Mouse (Mus musculus) midbrain, embryonic 12.5 days (tissue): ENCODE measurements around the gene Rhobtb1. TPM values are rescaled to one million over a fixed set of nuclear protein-coding genes. Genes with fewer than 3 reads are reported as not detected.

Experiments used
- ATAC-seq: fragments of 200-750 bp; cut with Nextera tagmentation; 2 replicates; pipeline ENCODE4 v1.8.0; 2017; ENCODE audit warnings: low read depth, moderate TSS enrichment, moderate library complexity; ENCODE audit not compliant: low FRiP score
- H3K27ac ChIP-seq: fragments of 300-500 bp; sonication (generic); replicated peaks from 2 replicates; pipeline ENCODE4 v1.5.1; 2016; ENCODE audit warnings: mild to moderate bottlenecking
- H3K27me3 ChIP-seq: fragments of 300-500 bp; sonication (generic); 2 replicates; pipeline ENCODE4 v1.6.1; 2016; ENCODE audit warnings: mild to moderate bottlenecking
- H3K36me3 ChIP-seq: fragments of 300-500 bp; sonication (generic); 2 replicates; pipeline ENCODE4 v1.6.1; 2016
- H3K4me1 ChIP-seq: fragments of 300-500 bp; sonication (generic); 2 replicates; pipeline ENCODE4 v1.6.1; 2016
- H3K4me2 ChIP-seq: fragments of 300-500 bp; sonication (generic); replicated peaks from 2 replicates; pipeline ENCODE4 v1.6.1; 2016; ENCODE audit warnings: mild to moderate bottlenecking, moderate library complexity
- H3K4me3 ChIP-seq: fragments of 300-500 bp; sonication (generic); 2 replicates; pipeline ENCODE4 v1.5.1; 2016; ENCODE audit warnings: mild to moderate bottlenecking
- H3K9ac ChIP-seq: fragments of 300-500 bp; sonication (generic); replicated peaks from 2 replicates; pipeline ENCODE4 v1.6.1; 2016; ENCODE audit warnings: mild to moderate bottlenecking, moderate library complexity
- H3K9me3 ChIP-seq: fragments of 300-500 bp; sonication (generic); 2 replicates; pipeline ENCODE4 v1.6.1; 2016; ENCODE audit warnings: mild to moderate bottlenecking
- WGBS: fragments of 180-500 bp; shearing (Covaris S2); methylation state at CpG from one replicate; pipeline ENCODE4 v1.1.7; 2016; 5-methylcytosine and 5-hydroxymethylcytosine counted together
- polyA plus RNA-seq: library from polyadenylated mRNA; unstranded; fragments of >200 nt; fragmentation: Nextera tagmentation; extraction: Ambion mirVana; gene quantifications from 2 replicates; pipeline ENCODE4 v1.2.1, GENCODE M21; 2016

The Rhobtb1 gene
- polyA plus RNA-seq, 1 experiment from 2014 or later: 21.3 TPM

- Histone ChIP-seq H3K9ac (no peak overlapping the region), H3K27me3 (no peaks in the 10 kb centered on the region), H3K9me3 (no peaks in the 10 kb centered on the region; the same call in 1 of the 2 replicates), H3K4me2 (no peak overlapping the region), H3K36me3 (peaks cover 11% of the 10 kb centered on the region), H3K27ac (no peak overlapping the region), H3K4me1 (peaks cover 20% of the 10 kb centered on the region), H3K4me3 (no peak overlapping the region)
- no peak for ATAC-seq
- WGBS: 90% methylated on average over 6 of the region's 6 CpGs
These were observed 100.0 kb downstream of the Rhobtb1 start for GRCm38 (mm10) chr10:69251254-69251653.

- no peak overlapping the region for H3K4me2 ChIP-seq
- no peaks in the 10 kb centered on the region for H3K27me3 ChIP-seq
- no peak overlapping the region for H3K9ac ChIP-seq
- H3K36me3 ChIP-seq: peaks cover 11% of the 10 kb centered on the region
- no peak for ATAC-seq
- H3K27ac ChIP-seq: no peak overlapping the region
- H3K4me3 ChIP-seq: no peak overlapping the region
- WGBS: 94% methylated on average over 17 of the region's 17 CpGs
- H3K4me1 ChIP-seq: peaks cover 20% of the 10 kb centered on the region
- H3K9me3 ChIP-seq: no peaks in the 10 kb centered on the region
These were observed 101.2 kb downstream of the Rhobtb1 start for GRCm38 (mm10) chr10:69252112-69253074.

GRCm38 (mm10) chr10:69253075-69253685, 101.9 kb downstream of the Rhobtb1 start:
- Histone ChIP-seq H3K9ac (no peak overlapping the region), H3K27ac (no peak overlapping the region), H3K4me2 (no peak overlapping the region), H3K36me3 (peaks cover 11% of the 10 kb centered on the region), H3K9me3 (no peaks in the 10 kb centered on the region), H3K4me1 (peaks cover 20% of the 10 kb centered on the region), H3K27me3 (no peaks in the 10 kb centered on the region), H3K4me3 (no peak overlapping the region)
- 67% methylated on average over 5 of the region's 5 CpGs for WGBS
- no peak for ATAC-seq

- WGBS: 71% methylated on average over 5 of the region's 5 CpGs
- H3K4me2 ChIP-seq: no peak overlapping the region
- no peak for ATAC-seq
- no peaks in the 10 kb centered on the region for H3K27me3 ChIP-seq
- no peak overlapping the region for H3K9ac ChIP-seq
- H3K4me1 ChIP-seq: peaks cover 20% of the 10 kb centered on the region
- H3K27ac ChIP-seq: 0 out of 2 replicates have a peak overlapping the region, but pooled peaks have one; percentile 54
- H3K9me3 ChIP-seq: no peaks in the 10 kb centered on the region
- no peak overlapping the region for H3K4me3 ChIP-seq
- peaks cover 11% of the 10 kb centered on the region for H3K36me3 ChIP-seq
These were observed 102.4 kb downstream of the Rhobtb1 start for GRCm38 (mm10) chr10:69253686-69254080.

GRCm38 (mm10) chr10:69254390-69254847, 103.2 kb downstream of the Rhobtb1 start:
- WGBS: 9% methylated on average over 8 of the region's 8 CpGs
- Histone ChIP-seq H3K4me1 (peaks cover 20% of the 10 kb centered on the region), H3K27me3 (no peaks in the 10 kb centered on the region), H3K4me3 (no peak overlapping the region), H3K9ac (no peak overlapping the region), H3K27ac (peak overlapping the region; percentile 54), H3K4me2 (0 out of 2 replicates have a peak overlapping the region, but pooled peaks have one; percentile 14), H3K36me3 (peaks cover 9% of the 10 kb centered on the region), H3K9me3 (no peaks in the 10 kb centered on the region)
- peak; percentile 70 for ATAC-seq

GRCm38 (mm10) chr10:69255594-69255993, 104.4 kb downstream of the Rhobtb1 start:
- H3K4me1 ChIP-seq: peaks cover 20% of the 10 kb centered on the region
- H3K9me3 ChIP-seq: no peaks in the 10 kb centered on the region
- H3K4me3 ChIP-seq: no peak overlapping the region
- H3K9ac ChIP-seq: no peak overlapping the region
- H3K27me3 ChIP-seq: no peaks in the 10 kb centered on the region
- H3K4me2 ChIP-seq: no peak overlapping the region
- WGBS: 53% methylated on average over 5 of the region's 5 CpGs
- no peak overlapping the region; the same call in 1 of the 2 replicates for H3K27ac ChIP-seq
- H3K36me3 ChIP-seq: peaks cover 3% of the 10 kb centered on the region; the same call in 1 of the 2 replicates
- ATAC-seq: no peak

GRCm38 (mm10) chr10:69257592-69258133, 106.4 kb downstream of the Rhobtb1 start:
- Histone ChIP-seq H3K4me2 (no peak overlapping the region), H3K27ac (no peak overlapping the region), H3K36me3 (no peaks in the 10 kb centered on the region), H3K4me1 (peaks cover 20% of the 10 kb centered on the region), H3K9ac (no peak overlapping the region), H3K4me3 (no peak overlapping the region), H3K27me3 (no peaks in the 10 kb centered on the region), H3K9me3 (no peaks in the 10 kb centered on the region)
- 87% methylated on average over 6 of the region's 6 CpGs for WGBS
- ATAC-seq: no peak

GRCm38 (mm10) chr10:69258588-69258987, 107.4 kb downstream of the Rhobtb1 start:
- Histone ChIP-seq H3K27me3 (no peaks in the 10 kb centered on the region), H3K9ac (no peak overlapping the region), H3K4me3 (no peak overlapping the region), H3K4me1 (peaks cover 17% of the 10 kb centered on the region), H3K9me3 (no peaks in the 10 kb centered on the region), H3K36me3 (no peaks in the 10 kb centered on the region), H3K4me2 (no peak overlapping the region), H3K27ac (no peak overlapping the region)
- 77% methylated on average over 9 of the region's 9 CpGs for WGBS
- no peak for ATAC-seq

- no peaks in the 10 kb centered on the region for H3K9me3 ChIP-seq
- 72% methylated on average over 2 of the region's 2 CpGs for WGBS
- peaks cover 16% of the 10 kb centered on the region for H3K4me1 ChIP-seq
These were observed 107.9 kb downstream of the Rhobtb1 start for GRCm38 (mm10) chr10:69259161-69259560.

GRCm38 (mm10) chr10:69259929-69260328, 108.7 kb downstream of the Rhobtb1 start:
- H3K9me3 ChIP-seq: no peaks in the 10 kb centered on the region
- no peak overlapping the region for H3K4me2 ChIP-seq
- H3K4me3 ChIP-seq: no peak overlapping the region
- no peak for ATAC-seq
- H3K27me3 ChIP-seq: no peaks in the 10 kb centered on the region
- no peak overlapping the region for H3K27ac ChIP-seq
- WGBS: 92% methylated on average over 8 of the region's 8 CpGs
- H3K9ac ChIP-seq: no peak overlapping the region
- no peaks in the 10 kb centered on the region for H3K36me3 ChIP-seq
- H3K4me1 ChIP-seq: peaks cover 11% of the 10 kb centered on the region; the same call in 1 of the 2 replicates

More at GRCm38 (mm10) chr10:69259161-69259560, 107.9 kb downstream of the Rhobtb1 start:
- Histone ChIP-seq H3K4me2 (no peak overlapping the region), H3K4me3 (no peak overlapping the region), H3K9ac (no peak overlapping the region), H3K27me3 (no peaks in the 10 kb centered on the region), H3K36me3 (no peaks in the 10 kb centered on the region), H3K27ac (no peak overlapping the region)
- ATAC-seq: no peak

- Histone ChIP-seq H3K36me3 (0 out of 2 replicates have a peak, but pooled peaks cover 5% of the 10 kb centered on the region), H3K9me3 (no peaks in the 10 kb centered on the region), H3K27me3 (no peaks in the 10 kb centered on the region), H3K9ac (no peak overlapping the region), H3K27ac (no peak overlapping the region), H3K4me2 (no peak overlapping the region), H3K4me3 (no peak overlapping the region), H3K4me1 (peaks cover 10% of the 10 kb centered on the region; the same call in 1 of the 2 replicates)
- WGBS: 78% methylated on average over 14 of the region's 14 CpGs
- ATAC-seq: no peak
These were observed 111.9 kb downstream of the Rhobtb1 start for GRCm38 (mm10) chr10:69262918-69263822.
